ENCODE assay signal across 13 mouse cellular contexts in genomic region chr14:47419034-47419625, GRCm38 (mm10). TPM values are rescaled to one million over a fixed set of nuclear protein-coding genes. Genes with fewer than 3 reads are reported as not detected.
DNase-seq lines count a peak whose midpoint lies in the region; ATAC-seq lines count a peak whose summit lies in the region.
"Had no signal": no experiment of that assay in that cellular context is flagged by ENCODE, and none has a peak within 500 bp of the region (broad histone marks: within the 10 kb centered on the region; RNA-seq: fewer than 3 reads in every experiment).

No protein-coding gene starts in this region.

- no peaks in the 10 kb centered on the region for H3K9me3 ChIP-seq in heart, embryonic 10.5 days
- no peaks in the 10 kb centered on the region for H3K9me3 ChIP-seq in liver, embryonic 13.5 days (replicated peaks)
- no peaks in the 10 kb centered on the region for H3K9me3 ChIP-seq in limb, embryonic 13.5 days
- H3K9me3 ChIP-seq: megakaryocyte, embryonic 14.5 days had no signal

- H3K36me3 ChIP-seq in heart, embryonic 10.5 days: peaks cover 22% of the 10 kb centered on the region
- peaks cover 27% of the 10 kb centered on the region for H3K36me3 ChIP-seq in liver, embryonic 13.5 days
- H3K36me3 ChIP-seq in limb, embryonic 13.5 days: peaks cover 21% of the 10 kb centered on the region

- 78% methylated on average over 9 of the region's 9 CpGs for whole genome bisulfite sequencing in heart, embryonic 10.5 days
- 67% methylated on average over 9 of the region's 9 CpGs for WGBS in liver, embryonic 13.5 days (ENCODE audit: insufficient replicate concordance)
- WGBS in limb, embryonic 13.5 days: 73% methylated on average over 9 of the region's 9 CpGs

- H3K27me3 ChIP-seq in heart, embryonic 10.5 days (ENCODE audit: insufficient read depth, poor library complexity, severe bottlenecking): no peaks in the 10 kb centered on the region
- H3K27me3 ChIP-seq in liver, embryonic 13.5 days: no peaks in the 10 kb centered on the region
- H3K27me3 ChIP-seq in limb, embryonic 13.5 days: no peaks in the 10 kb centered on the region

- H3K4me2 ChIP-seq in liver, embryonic 13.5 days: peak overlapping the region; percentile 65
- H3K4me2 ChIP-seq in limb, embryonic 13.5 days (replicated peaks): peak overlapping the region; percentile 80; the same call in 1 of the 2 replicates

- peaks cover 10% of the 10 kb centered on the region for H3K4me1 ChIP-seq in heart, embryonic 10.5 days
- H3K4me1 ChIP-seq in liver, embryonic 13.5 days (replicated peaks): peaks cover 33% of the 10 kb centered on the region
- H3K4me1 ChIP-seq in limb, embryonic 13.5 days: peaks cover 29% of the 10 kb centered on the region

- H3K9ac ChIP-seq in liver, embryonic 13.5 days: peak overlapping the region; percentile 64
- H3K9ac ChIP-seq in limb, embryonic 13.5 days: no peak overlapping the region

- peak; percentile 61 for DNase-seq in heart, embryonic 10.5 days (ENCODE audit: low spot score)
- DNase-seq in heart, postnatal 4 days: no peak
- no peak for DNase-seq in liver, embryonic 13.5 days
- DNase-seq in liver (no peak), ES-CJ7 (ENCODE audit: low read depth, low spot score) (peak; percentile 27)
- DNase-seq in layer of hippocampus, postnatal 14 days (ENCODE audit: low spot score in 2 of 2): no peak
- no peak for DNase-seq in embryo, embryonic 10 days (ENCODE audit: low spot score)
- DNase-seq: B cell, adult 2 months; lung, adult 2 months; right cerebral cortex, postnatal 14 days had no signal

- no peak overlapping the region for H3K27ac ChIP-seq in heart, embryonic 10.5 days
- peak overlapping the region; percentile 77 for H3K27ac ChIP-seq in liver, embryonic 13.5 days
- no peak overlapping the region; the same call in 1 of the 2 replicates for H3K27ac ChIP-seq in limb, embryonic 13.5 days

- ATAC-seq in liver, embryonic 13.5 days (ENCODE audit: low read depth): no peak
- no peak for ATAC-seq in limb, embryonic 13.5 days (ENCODE audit: low FRiP score, low read depth)
- ATAC-seq: intestine, postnatal 0 days had no signal

- no peak overlapping the region for H3K4me3 ChIP-seq in heart, embryonic 10.5 days
- no peak overlapping the region for H3K4me3 ChIP-seq in liver, embryonic 13.5 days (replicated peaks)
- no peak overlapping the region for H3K4me3 ChIP-seq in limb, embryonic 13.5 days

RNA-seq across cellular contexts. Expression of gene Dlgap5, which starts 0.9 kb away (rescaled TPM):
- polyA plus RNA-seq in heart, embryonic 10.5 days (2016; fragmentation: Nextera tagmentation; extraction: Ambion mirVana): 55.9 and 65.2 TPM in 2 replicates
- 10 to 100 TPM; 26.5 to 35.0 TPM for total RNA-seq in heart, postnatal 4 days (2021)
- polyA plus RNA-seq in liver, embryonic 13.5 days (2015; fragmentation: Nextera tagmentation; extraction: Ambion mirVana): 58.4 and 66.0 TPM in 2 replicates
- 47.2 and 48.4 TPM in 2 replicates for polyA plus RNA-seq in limb, embryonic 13.5 days (2015; fragmentation: Nextera tagmentation; extraction: Ambion mirVana)
- 1 to 10 TPM; 1.6 to 1.7 TPM for total RNA-seq in layer of hippocampus, postnatal 14 days (2021)

RNA-seq across cellular contexts. Expression of gene Fbxo34, which starts 31.1 kb away (rescaled TPM):
- polyA plus RNA-seq in heart, embryonic 10.5 days (2016; fragmentation: Nextera tagmentation; extraction: Ambion mirVana): 21.8 and 22.0 TPM in 2 replicates
- total RNA-seq in heart, postnatal 4 days (2021): 10 to 100 TPM; 20.4 to 22.3 TPM
- 34.9 and 36.3 TPM in 2 replicates for polyA plus RNA-seq in liver, embryonic 13.5 days (2015; fragmentation: Nextera tagmentation; extraction: Ambion mirVana)
- polyA plus RNA-seq in limb, embryonic 13.5 days (2015; fragmentation: Nextera tagmentation; extraction: Ambion mirVana): 25.3 and 26.6 TPM in 2 replicates
- 10 to 100 TPM; 72.5 to 87.0 TPM for total RNA-seq in layer of hippocampus, postnatal 14 days (2021)

RNA-seq across cellular contexts. Expression of gene Lgals3, which starts 51.6 kb away (rescaled TPM):
- 1.4 and 2.2 TPM in 2 replicates for polyA plus RNA-seq in heart, embryonic 10.5 days (2016; fragmentation: Nextera tagmentation; extraction: Ambion mirVana)
- total RNA-seq in heart, postnatal 4 days (2021): 1 to 10 TPM; 2.6 to 3.5 TPM
- polyA plus RNA-seq in liver, embryonic 13.5 days (2015; fragmentation: Nextera tagmentation; extraction: Ambion mirVana): 17.6 and 20.3 TPM in 2 replicates
- polyA plus RNA-seq in limb, embryonic 13.5 days (2015; fragmentation: Nextera tagmentation; extraction: Ambion mirVana): 17.8 and 21.6 TPM in 2 replicates
- total RNA-seq in layer of hippocampus, postnatal 14 days (2021): 1 to 10 TPM; 1.1 to 2.4 TPM

Comparison
In these comparisons a context has a peak if more than half of its experiments do, and no peak if none do; other contexts are left out.
1. DNase-seq: peak in heart, embryonic 10.5 days (single experiment) and ES-CJ7 (single experiment); none in heart, postnatal 4 days (single experiment), liver, embryonic 13.5 days (single experiment), liver (single experiment), layer of hippocampus, postnatal 14 days (0 of 2) and embryo, embryonic 10 days (single experiment).